Mouse (Mus musculus) forelimb bud, embryonic 11.5 days (tissue): ENCODE data around the gene Mitf.
A peak's percentile ranks its signal among the peaks of the same experiment; 100 is the strongest.

Experiments
- DNase-seq: peaks from one replicate; pipeline ENCODE4 v3.0.0-alpha.2; 2012; ENCODE audit warnings: low read depth, low spot score

Gene Mitf

DNA sequence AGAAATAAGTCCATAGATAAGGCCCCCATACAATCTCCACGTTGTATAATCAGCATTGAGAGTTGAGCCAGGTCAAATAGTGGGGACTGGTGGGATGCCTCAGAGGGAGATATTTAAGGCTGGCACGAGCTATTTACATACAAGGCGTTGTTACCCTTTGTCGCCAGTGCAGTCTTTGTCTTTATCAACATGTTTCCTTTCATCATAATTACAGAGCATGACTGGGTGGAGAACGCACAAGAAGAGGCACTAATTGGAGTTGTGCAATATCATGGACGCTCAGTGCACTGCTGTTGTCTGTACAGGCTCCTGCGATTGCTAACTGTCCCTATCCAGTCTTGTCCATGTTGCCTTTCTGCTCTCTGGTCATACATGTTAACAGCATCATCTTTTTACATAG, 15.0 kb downstream of the Mitf start:
- no peak for DNase-seq

GRCm38 (mm10) chr6:97826642-97827275, 19.9 kb downstream of the Mitf start:
- no peak for DNase-seq

DNA sequence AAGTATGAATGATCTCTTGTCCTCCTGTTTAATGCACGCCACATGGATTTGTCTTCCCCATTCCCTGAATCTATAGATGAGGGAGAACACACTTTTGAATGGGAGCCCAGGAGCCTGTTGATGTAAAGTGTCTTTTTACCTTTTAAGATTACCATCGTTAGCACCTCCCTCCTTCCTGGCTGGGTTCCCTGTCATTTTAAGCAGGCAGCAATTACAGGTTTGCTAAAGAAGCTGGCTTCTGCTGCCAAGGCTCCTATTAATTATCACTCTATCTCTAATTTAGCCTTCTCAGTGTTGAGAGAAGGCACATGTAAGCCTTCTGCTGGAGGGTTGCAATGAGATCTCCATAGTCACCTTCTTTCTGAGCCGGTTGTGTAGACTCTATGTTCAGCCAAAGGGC, 21.2 kb downstream of the Mitf start:
- DNase-seq: no peak

GRCm38 (mm10) chr6:97828822-97829719, 22.2 kb downstream of the Mitf start:
- DNase-seq: no peak

GRCm38 (mm10) chr6:97832501-97832900, 25.6 kb downstream of the Mitf start:
- no peak for DNase-seq

GRCm38 (mm10) chr6:97836176-97836575, 29.3 kb downstream of the Mitf start:
- no peak for DNase-seq

DNA sequence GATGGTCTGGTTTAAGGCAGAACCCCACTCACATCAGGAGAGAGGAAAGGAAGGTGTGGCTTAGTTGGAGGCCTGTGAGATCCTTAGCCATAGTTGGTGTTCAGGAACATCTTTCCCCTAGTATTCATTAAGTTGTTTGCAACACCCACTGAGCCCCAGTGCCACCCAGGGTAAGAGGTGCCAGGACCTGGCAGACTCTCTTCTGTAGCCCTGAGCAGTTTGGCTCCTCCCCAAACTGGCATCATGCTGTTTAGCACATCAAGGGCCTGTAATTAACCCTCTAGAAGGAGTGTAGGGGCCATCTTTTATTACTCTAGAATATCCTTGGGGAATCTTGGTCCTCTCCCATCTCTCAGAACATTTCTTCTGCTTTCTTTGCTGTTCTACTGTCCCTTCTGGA, 30.9 kb downstream of the Mitf start:
- DNase-seq: no peak

DNA sequence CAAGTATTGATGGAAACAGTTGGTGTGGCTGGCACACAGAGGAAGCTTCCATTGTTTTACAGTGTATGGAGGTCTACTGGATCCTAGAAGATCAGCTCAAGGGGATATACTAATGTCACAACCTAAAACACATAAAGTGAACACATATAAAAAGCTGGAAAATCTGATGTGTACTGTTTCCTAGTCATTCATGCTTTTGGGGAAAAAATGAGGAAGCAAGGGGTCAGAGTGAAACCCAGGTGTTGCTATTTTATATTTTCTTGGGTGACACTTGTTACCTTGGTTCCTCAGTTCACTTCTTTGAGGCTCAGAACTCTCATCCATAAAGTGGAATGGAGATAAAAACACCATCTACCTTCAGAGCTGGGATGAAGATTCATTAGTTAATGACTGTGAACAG, 32.7 kb downstream of the Mitf start:
- DNase-seq: no peak

DNA sequence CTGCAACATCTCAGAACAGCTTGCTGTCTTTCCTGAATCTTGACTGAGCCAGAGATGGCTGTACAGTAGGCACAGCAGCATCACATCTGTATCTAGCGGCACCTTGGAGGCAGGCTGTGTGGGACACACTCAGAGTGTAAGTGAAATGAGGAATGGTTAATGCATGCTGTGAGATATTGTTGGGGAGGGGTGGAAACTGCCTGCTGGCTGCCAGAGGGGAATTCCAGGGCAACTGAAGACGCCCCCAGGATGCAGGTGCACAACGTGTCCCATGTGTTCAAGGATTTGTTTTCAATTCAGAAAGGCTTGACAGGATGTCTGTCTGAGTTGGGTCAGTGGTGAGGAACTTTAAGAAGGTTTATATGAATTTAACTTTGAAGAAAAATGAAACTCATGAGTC, 37.3 kb downstream of the Mitf start:
- no peak for DNase-seq

DNA sequence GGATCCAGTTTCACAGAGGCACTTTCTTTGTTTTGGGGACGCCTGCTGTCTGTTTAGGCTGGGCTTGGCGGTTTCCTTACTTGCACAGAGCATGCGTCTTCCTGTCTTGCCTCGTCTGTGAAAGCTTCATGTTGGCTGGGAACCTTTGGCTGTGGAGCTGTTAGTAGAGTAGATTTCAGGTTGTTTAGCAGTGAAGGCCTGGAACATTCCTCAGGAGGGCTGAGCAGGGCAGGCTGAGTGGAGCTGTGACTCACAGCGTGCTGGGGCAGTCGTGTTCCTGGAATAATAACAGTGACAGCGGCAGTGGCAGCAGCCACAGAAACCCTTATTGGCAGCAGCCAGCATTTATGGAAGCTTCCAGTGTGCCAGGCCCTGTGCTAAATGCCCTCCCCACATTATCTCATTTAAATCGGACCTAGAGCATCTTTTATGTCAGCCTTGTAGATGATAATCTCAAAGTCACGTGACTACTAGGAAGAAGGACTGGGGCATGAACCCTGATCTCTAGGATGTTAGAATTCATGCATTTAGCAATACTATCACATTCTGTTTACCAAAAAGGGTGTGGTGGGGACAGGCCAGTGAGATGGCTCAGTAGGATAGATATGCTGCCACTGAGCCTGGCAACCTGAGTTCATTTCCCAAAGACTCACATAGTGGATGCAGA, 41.5 kb downstream of the Mitf start:
- DNase-seq: no peak

DNA sequence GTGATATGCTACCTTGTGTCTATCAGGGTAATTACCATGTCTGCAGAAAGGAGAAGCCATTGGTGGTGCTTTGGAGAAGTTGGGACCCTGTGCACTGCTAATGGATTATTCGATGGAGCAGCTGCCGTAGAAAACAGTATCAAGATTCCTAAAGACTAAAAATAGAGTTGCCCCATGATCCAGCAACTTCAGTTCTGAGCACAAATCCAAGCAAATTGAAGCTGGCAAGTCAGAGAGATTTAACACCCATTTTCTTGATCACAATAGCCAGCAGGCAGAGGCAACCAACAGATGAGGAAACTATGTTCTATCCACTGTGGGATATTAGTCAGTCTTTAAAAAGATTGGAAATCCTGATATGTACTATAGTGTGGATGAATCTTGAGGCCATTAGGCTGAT, 47.4 kb downstream of the Mitf start:
- no peak for DNase-seq

DNA sequence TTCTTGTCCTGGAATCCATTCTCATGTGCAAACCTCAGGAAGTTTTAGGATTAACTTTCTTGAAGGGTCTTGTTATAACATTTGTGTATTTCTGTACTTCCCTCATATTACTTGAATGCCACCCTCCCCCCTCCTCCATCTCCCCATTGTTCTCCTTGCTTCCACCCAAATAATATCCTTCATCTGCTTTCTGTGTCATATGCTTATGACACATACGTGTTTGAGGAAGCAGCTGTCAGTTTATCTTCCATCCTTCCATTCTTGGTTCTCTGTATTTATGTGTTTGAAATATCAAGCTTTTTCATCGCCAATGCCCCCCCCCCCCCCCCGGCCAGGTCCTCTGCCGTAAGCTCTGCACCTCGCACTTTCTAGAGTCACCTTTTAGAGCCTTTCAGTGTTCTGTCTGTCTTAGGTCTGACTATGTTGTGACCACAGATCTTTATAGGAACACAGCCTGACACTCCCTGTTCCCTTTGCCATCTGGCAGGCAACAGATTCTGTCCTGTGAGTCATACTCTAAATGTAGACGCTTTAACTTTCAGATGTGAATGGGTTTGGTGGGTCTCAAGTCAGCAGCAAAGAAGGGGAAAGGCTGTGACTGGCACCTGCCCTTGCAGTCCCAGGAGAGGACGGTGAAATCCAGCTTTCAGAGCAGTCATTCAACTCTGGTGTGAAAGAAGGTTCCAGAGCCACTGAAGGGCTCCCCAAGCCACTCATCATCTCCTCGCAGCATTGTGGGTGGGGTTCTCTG, 48.7 kb downstream of the Mitf start:
- DNase-seq: no peak

DNA sequence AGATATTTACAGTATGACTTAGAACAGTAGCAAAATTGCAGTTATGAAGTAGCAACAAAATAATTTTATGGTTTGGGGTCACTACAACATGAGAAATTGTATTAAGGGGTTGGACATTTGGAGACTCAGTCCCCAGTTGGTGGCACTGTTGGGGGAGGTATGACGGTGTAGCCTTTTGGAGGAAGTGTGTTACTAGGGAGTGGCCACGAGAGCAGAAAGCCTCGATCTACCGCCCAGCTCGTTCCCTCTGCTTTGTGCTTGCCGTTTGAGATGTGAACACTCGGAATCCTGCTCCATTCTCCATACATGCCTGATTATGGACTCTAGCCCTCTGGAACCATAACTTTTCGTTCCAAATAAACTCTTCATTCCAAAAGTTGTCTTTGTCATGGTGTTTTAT, 49.6 kb downstream of the Mitf start:
- DNase-seq: no peak

GRCm38 (mm10) chr6:97857690-97858089, 50.8 kb downstream of the Mitf start:
- DNase-seq: peak; percentile 19

DNA sequence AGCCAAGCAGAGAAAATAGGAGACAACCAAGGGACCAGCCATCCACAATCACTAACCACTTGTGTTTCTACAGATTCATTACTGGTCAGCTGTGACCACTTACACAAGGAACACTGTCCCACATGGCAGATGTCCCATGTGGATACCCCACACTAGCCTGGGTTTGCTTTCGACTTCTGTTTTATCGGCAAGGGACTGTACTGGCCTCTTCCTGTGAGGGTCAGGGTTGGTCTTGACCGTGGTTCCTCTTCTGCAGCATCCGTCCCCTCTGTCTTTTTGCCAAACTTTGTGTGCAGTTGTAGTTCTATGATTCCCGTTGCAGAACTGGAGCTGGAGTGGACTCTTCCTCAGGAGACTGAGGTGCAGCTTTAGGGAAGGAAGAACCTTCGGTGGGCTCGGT, 59.7 kb downstream of the Mitf start:
- DNase-seq: no peak

GRCm38 (mm10) chr6:97868005-97868404, 61.2 kb downstream of the Mitf start:
- no peak for DNase-seq

DNA sequence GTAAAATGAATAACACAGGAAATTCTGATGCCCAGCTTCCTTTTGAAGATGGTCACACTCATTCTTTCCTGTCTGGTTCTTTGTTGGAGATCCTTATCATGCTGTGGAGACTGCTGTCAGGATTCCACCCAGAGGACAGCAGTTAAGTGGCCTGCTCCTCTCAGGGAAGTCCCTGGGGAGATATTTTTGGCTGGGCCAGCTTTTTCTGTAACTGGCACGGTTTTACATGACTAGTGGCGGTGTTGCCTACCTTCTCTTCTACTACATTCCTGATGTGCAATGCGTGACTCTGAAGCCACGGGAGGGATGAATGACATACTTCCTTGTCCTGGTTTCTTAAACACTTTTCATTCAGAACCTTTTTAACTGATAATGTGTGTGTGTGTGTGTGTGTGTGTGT, 63.1 kb downstream of the Mitf start:
- no peak for DNase-seq

DNA sequence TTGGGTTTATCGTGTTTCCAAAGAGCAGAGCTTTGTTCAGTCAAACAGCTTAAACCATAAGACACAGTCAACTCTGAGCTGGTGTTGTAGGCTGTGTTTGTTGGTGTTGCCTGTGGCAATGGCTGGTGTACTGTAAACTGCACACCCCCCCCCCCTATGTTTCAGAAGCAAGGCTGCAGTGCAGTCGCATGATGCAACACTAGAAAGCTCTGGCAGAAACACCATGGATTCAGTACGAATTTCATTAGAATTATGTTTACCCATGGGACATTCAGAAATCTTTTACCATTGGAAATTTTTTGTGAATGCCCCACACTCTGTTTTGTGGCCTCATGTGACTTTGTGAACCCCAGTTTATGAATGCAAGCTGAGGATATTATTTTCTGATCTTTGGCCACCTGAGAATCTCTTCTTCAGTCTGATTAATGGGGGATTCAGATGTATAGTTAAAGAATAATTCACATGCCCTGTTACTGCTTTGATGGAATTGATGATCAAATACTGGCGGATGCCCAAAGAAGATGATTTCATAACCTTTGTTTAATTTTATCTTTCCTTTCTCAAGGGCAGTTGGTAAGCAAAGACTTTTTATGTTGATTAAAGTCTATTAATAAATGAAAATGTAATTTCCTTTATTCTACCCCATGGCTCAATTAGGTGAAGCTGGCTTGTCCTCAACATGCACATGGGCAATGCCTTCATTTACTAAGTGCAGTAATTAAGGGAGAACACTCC, 64.6 kb downstream of the Mitf start:
- no peak for DNase-seq

DNA sequence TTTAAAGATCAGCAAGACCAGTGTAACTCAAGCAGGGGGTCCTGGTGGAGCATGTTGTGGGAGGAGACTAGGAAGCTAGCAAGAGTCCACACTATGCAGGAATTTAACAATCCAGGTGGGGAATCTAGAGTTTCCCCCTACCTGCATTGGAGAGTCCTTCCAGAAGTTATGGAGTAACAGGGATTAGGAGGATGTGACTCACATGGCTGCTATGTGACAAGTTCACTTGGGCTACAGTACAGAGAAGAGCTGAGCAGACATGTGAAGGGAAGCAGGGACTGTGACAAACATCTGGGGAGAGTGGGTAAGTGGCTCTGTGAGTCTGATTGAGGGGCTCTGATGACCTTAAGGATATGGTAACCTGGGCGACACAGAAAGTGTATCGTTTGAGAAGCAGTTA, 66.2 kb downstream of the Mitf start:
- no peak for DNase-seq

DNA sequence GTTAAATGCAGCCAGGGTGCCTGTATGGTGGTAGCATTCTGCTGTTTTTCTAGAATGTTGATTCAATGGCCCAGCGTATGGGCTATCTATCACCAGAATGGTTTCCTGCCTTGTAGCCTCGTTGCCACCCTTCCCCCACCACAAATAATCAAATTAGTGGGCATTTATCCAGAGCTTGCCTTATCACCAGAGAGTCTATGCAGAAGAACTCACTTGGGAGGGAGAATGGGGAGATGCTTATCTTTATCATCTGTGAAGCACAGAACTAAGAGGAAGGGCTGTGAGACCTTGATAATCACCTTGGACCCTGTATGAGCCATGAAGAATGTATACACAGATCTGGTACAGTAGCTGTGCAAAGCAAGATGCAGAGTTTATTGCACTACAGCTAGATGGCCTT, 70.1 kb downstream of the Mitf start:
- DNase-seq: no peak

DNA sequence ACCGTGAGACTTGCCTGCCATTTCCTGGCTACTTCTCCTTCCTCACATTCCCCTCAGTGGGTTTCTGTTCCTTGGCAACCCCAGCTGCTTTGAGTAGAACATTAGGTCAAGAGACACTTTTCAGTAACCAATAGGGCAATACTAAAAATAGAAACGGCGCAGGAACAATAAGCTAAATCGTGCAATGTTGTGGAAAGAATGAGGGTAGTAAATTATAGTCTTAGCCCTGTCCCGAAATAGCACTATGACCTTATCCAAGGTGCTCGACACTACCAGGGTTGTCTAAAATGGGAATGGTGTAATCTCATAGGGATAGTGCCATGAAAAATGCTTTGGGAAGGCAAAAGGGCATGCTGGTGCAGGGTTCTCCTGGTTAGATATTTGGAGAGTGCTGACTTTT, 70.6 kb downstream of the Mitf start:
- no peak for DNase-seq
